Mouse (Mus musculus): Measurements from ENCODE around the gene Cypt14.
"Not testable (repeated sequence)": the region's sequence is repeated elsewhere in the genome, so short reads cannot be mapped to it uniquely, and the experiment has no call there.

Gene Cypt14

GRCm38 (mm10) chrX:39863504-39863903 lies at the start of gene Cypt14:
Gene Cypt14, minus strand, starts transcription at chrX:39863604.
- DNase-seq (ENCODE audit: low spot score in 2 of 2): not testable (repeated sequence)

Data from frontal cortex, postnatal 14 days (tissue).